Mouse (Mus musculus) WW6 (cell line): Measurements from ENCODE around the gene Gins2.

Source experiments
- DNase-seq: peaks from one replicate; pipeline ENCODE4 v3.0.0-alpha.2; 2013; ENCODE audit warnings: low read depth, low spot score

Gene Gins2

GRCm38 (mm10) chr8:120588908-120589771 is at the start of gene Gins2:
TSS of gene Gins2 (minus strand) at chr8:120589304.
- peak; percentile 99 for DNase-seq

- no peak for DNase-seq
Measured at GRCm38 (mm10) chr8:120634329-120634839, 45.3 kb upstream of the Gins2 start.

GRCm38 (mm10) chr8:120633665-120634271 is 44.7 kb upstream of the Gins2 start:
- DNase-seq, result no peak

- no peak for DNase-seq
Measured at GRCm38 (mm10) chr8:120632969-120633664, 44.0 kb upstream of the Gins2 start.

GRCm38 (mm10) chr8:120631441-120632375 is 42.6 kb upstream of the Gins2 start:
- DNase-seq, result no peak

- no peak for DNase-seq
Measured at GRCm38 (mm10) chr8:120630848-120631247, 41.7 kb upstream of the Gins2 start.

- no peak for DNase-seq
Measured at GRCm38 (mm10) chr8:120630031-120630430, 40.9 kb upstream of the Gins2 start.

GRCm38 (mm10) chr8:120627298-120627697 is 38.2 kb upstream of the Gins2 start:
- no peak for DNase-seq

GRCm38 (mm10) chr8:120626461-120626860 is 37.4 kb upstream of the Gins2 start:
- DNase-seq, result peak; percentile 81

GRCm38 (mm10) chr8:120623608-120624007 is 34.5 kb upstream of the Gins2 start:
- DNase-seq, result no peak

GRCm38 (mm10) chr8:120622161-120622560 is 33.1 kb upstream of the Gins2 start:
- no peak for DNase-seq

GRCm38 (mm10) chr8:120620441-120620840 is 31.3 kb upstream of the Gins2 start:
- DNase-seq, result no peak

- no peak for DNase-seq
Measured at GRCm38 (mm10) chr8:120619235-120620180, 30.4 kb upstream of the Gins2 start.

- peak; percentile 73 for DNase-seq
Measured at GRCm38 (mm10) chr8:120618110-120618509, 29.0 kb upstream of the Gins2 start.

GRCm38 (mm10) chr8:120616663-120617626 is 27.8 kb upstream of the Gins2 start:
- DNase-seq, result no peak

- no peak for DNase-seq
Measured at GRCm38 (mm10) chr8:120614491-120614890, 25.4 kb upstream of the Gins2 start.

GRCm38 (mm10) chr8:120610824-120611223 is 21.7 kb upstream of the Gins2 start:
- DNase-seq, result no peak

GRCm38 (mm10) chr8:120607885-120608284 is 18.8 kb upstream of the Gins2 start:
- no peak for DNase-seq

- DNase-seq, result no peak
Measured at GRCm38 (mm10) chr8:120607460-120607859, 18.4 kb upstream of the Gins2 start.
